Mouse (Mus musculus) frontal cortex, adult 2 months (tissue): ENCODE measurements around the gene Zfp108. TPM values are rescaled to one million over a fixed set of nuclear protein-coding genes. Genes with fewer than 3 reads are reported as not detected.

Experiments used
- DNase-seq, 2 experiments: peaks; one replicate each; pipeline ENCODE4 v3.0.0; 2022; ENCODE audit warnings: low spot score in 1 of 2; ENCODE audit errors: extremely low spot score in 1 of 2
- polyA plus RNA-seq: library from polyadenylated mRNA; depleted of rRNA; stranded (reverse); fragments of >200 nt; gene quantifications from 2 replicates; pipeline ENCODE4 v1.2.3, GENCODE M21; 2012

The Zfp108 gene
- polyA plus RNA-seq, 1 experiment = 5.7 TPM

DNA sequence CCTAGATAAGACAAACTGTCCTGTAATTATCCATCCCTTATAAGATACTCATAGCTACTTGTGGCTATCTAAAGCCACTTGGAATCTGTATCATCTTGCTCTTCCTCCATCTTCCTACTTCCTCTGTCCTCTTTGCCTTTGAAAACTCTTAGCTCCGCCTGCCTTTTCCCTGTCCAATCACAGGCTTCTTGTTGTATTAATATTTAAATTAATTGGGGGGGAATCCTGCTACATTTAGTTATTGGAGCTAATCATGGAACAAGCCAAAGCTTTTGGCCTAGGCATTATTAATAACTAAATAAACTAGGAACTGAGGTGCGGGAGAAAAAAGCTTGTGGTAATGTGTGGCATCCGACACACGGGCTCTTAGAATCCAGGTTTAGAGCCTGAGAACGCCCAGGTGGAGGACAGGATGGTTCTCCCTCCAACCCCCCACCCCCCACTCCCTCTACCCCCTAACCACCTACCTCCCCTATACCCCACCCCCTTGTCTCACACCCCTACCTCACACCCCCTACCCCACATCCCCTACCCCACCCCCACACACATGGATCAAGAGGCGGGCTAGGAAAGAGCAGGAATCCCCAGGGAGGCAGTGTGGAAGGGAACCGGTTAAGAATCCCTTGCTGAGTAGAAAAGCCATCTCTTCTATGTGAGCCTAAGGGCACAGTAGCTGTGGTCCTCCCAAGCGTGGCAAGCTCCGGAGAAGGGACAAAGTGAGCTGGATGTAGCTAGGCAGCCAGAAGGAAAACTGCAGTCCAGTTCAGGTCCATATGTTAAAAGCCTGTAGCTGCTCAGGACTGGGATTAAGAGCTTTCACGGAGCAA is 25.6 kb downstream of the Zfp108 start:
- DNase-seq = no peak

- no peak for DNase-seq
Observed at GRCm38 (mm10) chr7:24280858-24281145, 26.2 kb downstream of the Zfp108 start.

DNA sequence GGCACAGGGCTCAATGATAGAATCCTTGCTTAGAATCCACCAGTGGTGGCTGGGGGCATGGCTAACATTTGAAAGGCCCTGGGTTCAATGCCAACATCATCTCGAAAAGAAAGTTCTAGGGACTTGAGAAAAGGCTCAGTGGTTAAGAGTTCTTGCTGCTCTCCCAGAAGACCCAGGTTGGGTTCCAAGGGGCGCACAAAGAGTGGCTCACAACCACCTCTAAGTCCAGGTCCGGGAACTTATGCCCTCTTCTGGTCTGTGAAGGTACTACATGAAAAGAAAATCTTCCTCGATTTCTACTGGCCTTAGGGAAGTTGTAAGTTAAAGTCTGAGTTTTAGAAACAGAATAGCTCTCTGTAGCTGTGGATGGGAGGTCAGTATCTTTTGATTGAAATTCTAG is 31.5 kb downstream of the Zfp108 start:
- no peak for DNase-seq

DNA sequence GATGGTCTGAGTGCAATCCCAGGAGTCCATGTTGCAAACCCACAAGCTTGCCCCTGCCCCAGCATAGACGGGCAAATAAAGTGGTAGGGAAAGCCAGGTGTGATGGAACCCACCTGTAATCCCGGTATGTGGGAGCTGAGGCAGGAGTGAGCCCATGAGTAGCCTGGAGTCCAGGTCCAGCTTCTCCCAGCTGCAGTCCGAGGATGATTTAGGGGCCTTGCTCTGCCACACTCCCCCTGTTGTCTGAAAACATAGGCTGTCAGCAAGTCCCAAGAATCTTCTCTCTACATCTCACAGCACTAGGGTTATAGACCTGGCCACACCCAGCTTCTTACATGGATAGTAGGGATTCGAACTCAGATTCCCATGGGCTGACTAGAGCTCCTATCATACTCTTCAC is 32.3 kb downstream of the Zfp108 start:
- no peak for DNase-seq

DNA sequence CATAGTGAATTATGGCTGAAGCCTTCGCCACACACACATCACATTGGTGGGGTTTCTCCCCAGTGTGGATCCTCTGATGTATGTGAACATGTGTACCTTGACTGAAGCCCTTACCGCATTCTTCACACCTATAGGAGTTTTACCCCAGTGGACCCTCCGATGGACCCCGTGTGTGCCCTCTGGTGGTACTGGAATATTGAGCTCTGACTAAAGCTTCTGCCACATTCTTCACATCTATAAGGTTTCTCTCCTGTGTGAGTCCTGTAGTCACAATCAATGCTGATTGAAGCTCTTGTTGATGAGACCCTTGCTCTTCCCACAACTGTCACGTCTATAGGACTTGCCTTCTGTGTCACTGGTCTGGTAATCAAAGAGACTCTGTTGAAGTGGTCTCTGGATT is 33.1 kb downstream of the Zfp108 start:
- DNase-seq = no peak

- peak in 1 of 2 experiments; percentile 50 for DNase-seq
Observed at GRCm38 (mm10) chr7:24288512-24288911, 33.9 kb downstream of the Zfp108 start.

DNA sequence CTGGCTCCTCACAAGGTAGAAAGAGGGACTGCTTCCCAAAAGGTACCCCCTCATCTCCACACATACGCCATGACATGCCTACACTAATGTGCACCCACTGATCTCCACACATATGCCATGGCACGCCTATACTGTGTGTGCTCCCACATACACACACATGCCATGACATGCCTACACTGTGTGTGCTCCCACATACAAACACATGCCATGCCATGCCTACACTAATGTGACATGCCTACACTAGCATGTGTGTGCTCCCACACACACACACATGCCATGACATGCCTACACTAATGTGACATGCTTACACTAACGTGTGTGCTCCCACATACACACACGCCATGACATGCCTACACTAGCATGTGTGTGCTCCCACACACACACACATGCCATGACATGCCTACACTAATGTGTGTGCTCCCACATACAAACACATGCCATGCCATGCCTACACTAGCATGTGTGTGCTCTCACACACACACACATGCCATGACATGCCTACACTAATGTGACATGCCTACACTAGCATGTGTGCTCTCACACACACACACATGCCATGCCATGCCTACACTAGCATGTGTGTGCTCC is 35.6 kb downstream of the Zfp108 start:
- DNase-seq = no peak

DNA sequence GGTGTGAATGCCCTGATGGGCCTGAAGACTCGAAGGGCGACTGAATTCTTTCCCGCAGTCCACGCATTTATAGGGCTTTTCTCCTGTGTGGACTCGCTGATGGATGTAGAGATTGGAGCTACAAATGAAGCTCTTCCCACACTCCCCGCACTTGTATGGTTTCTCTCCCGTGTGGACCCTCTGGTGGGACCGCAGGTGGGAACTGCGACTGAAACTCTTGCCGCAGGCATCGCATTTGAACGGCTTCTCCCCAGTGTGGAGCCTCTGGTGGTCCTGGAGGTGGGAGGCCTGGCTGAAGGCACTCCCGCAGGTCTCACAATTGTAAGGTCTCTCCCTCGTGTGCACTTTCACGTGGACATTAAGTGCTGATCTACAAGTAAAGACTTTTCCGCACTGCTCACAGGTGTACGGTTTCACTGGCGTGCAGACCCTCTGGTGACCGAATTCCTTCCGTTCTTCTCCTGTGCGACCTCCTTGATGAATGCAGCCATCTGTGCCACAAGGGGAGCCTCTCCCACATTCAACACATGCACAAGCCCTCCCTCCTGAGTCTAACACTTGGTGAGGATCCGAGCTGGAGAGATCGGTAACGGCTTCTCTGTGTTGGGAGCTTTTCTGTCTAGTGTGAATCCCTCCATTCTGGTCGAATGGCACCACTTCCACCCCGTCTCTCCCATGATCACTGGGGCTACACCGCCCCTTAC is 36.9 kb downstream of the Zfp108 start:
- no peak for DNase-seq

DNA sequence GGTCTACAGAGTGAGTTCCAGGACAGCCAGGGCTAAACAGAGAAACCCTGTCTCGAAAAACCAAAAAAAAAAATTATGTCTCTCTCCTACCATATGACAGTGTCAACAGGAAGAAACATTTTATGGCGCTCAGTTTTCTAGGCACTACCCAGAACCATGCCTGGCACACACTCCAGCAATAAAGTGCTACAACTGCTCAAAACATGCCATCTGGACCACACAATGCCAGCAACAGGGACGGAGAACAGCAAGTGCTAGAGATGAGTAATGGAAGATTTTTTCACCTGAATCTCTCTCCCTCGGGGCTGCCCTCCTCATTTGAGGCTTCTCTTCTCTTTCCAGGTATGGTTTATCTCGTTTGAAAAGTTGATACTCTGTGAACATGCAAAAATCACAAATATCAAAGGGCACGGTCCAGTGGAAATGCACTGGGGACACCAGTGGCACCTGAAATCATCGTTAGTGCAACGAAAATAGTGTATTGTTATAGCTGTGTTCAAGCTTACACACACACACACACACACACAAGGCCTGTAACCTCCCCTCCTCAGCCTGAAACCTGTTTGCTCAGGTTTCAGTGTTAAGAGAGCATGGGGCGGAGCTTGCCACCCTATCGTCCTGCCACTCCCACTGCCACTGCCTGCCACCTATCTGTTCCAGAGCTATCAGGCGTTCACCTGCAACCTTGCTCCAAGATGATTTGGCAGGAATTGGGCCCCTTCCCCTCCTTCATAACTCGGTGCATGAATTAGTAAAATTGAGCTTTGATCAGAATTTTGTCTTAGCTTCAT is 38.7 kb downstream of the Zfp108 start:
- no peak for DNase-seq

GRCm38 (mm10) chr7:24294763-24295162 is 40.2 kb downstream of the Zfp108 start:
- no peak for DNase-seq

GRCm38 (mm10) chr7:24295376-24295775 is 40.8 kb downstream of the Zfp108 start:
- no peak for DNase-seq

DNA sequence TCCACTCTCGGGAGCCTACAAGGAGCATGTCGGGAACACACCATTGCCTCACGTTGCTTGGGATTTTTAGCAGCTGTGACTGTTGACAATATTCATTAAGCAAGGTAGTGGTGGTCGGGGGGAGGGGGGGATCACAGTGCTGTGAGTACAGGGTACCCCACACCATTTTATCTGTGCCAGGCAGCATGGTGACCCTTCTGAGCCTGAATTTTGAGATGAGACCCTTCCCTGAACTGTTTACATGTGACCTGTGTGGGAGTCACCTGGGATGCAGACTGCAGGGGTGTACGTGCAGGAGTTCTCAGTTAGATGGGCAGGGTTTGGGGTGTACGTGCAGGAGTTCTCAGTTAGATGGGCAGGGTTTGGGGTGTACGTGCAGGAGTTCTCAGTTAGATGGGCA is 41.8 kb downstream of the Zfp108 start:
- DNase-seq = no peak

GRCm38 (mm10) chr7:24297361-24298095 is 42.9 kb downstream of the Zfp108 start:
- no peak for DNase-seq

DNA sequence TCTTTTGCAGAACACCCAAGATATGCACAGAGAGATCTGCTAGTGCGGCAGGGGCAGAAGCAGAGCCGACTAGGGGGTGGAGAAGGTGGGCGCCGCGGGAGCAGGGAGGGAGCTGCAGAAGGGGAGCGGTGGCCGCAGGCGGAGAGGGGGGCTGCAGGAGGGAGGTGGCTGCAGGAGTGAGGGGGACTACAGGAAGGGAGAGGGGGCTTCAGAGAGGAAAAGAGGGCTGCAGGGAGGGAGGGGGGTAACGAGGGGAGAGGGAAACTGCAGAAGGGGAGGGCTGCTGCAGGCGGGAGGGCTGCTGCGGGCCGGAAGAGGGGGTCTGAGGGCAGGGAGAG is 44.0 kb downstream of the Zfp108 start:
- peak in 1 of 2 experiments; percentile 11 for DNase-seq

- DNase-seq = peak; percentile 91 to 92
Observed at GRCm38 (mm10) chr7:24298973-24299708, 44.5 kb downstream of the Zfp108 start.

GRCm38 (mm10) chr7:24299823-24300481 is 45.4 kb downstream of the Zfp108 start:
- peak in 1 of 2 experiments; percentile 29 for DNase-seq

GRCm38 (mm10) chr7:24300771-24301282 is 46.2 kb downstream of the Zfp108 start, which contains the start of gene Zfp61:
TSS of gene Zfp61 (minus strand) at chr7:24301232.
- DNase-seq = peak in 1 of 2 experiments; percentile 29
